Mouse (Mus musculus): ENCODE data around the gene Cyp51. TPM values are rescaled to one million over a fixed set of nuclear protein-coding genes. Genes with fewer than 3 reads are reported as not detected.

The Cyp51 gene
- total RNA-seq, 4 experiments from 2014 or later: 41.5 to 43.5 (median 42.5) TPM

Other genes starting within 250 kb of the Cyp51 start
- gene Mterf1a, start 210.8 kb downstream of the Cyp51 start, total RNA-seq (2022): 10 to 100 TPM in 2 of 4 experiments, 1 to 10 TPM in 2; 7.0 to 12.4 (median 10.4) TPM
- 10 to 100 TPM; 55.6 to 74.3 (median 61.6) TPM for gene Akap9, start 176.7 kb downstream of the Cyp51 start, total RNA-seq (2022)
- 1 to 10 TPM; 6.1 to 7.1 (median 6.6) TPM for gene Mterf1b, start 87.6 kb upstream of the Cyp51 start, total RNA-seq (2022)

All from layer of hippocampus, adult 8-10 months (tissue).